Mouse (Mus musculus) bone marrow macrophage, adult 2 months (primary cell): ENCODE measurements around the gene Akap6. TPM values are rescaled to one million over a fixed set of nuclear protein-coding genes. Genes with fewer than 3 reads are reported as not detected.

ENCODE experiments used
- H3K27ac ChIP-seq: 2 replicates; pipeline ENCODE4 v1.5.1; 2012; ENCODE audit warnings: low read depth, low read length; ENCODE audit not compliant: insufficient read depth
- H3K4me1 ChIP-seq: 2 replicates; pipeline ENCODE4 v1.6.1; 2012; ENCODE audit warnings: low read length; ENCODE audit not compliant: control insufficient read depth, insufficient read depth
- H3K4me3 ChIP-seq: 2 replicates; pipeline ENCODE4 v1.5.1; 2012; ENCODE audit warnings: mild to moderate bottlenecking, low read length, moderate library complexity; ENCODE audit not compliant: insufficient read depth
- CTCF ChIP-seq: IDR thresholded peaks from 2 replicates; pipeline ENCODE4 v1.5.1; 2012; ENCODE audit warnings: low read depth, mild to moderate bottlenecking, low read length, moderate library complexity
- POLR2A ChIP-seq: IDR thresholded peaks from 2 replicates; pipeline ENCODE4 v1.6.1; 2012; ENCODE audit warnings: mild to moderate bottlenecking, low read depth, low read length, borderline replicate concordance
- polyA plus RNA-seq: library from polyadenylated mRNA; stranded (reverse); fragments of >200 nt; gene quantifications from 2 replicates; pipeline ENCODE4 v1.2.4, GENCODE M21; 2012; ENCODE audit not compliant: missing spikeins, insufficient read depth, insufficient read length

Gene Akap6
- polyA plus RNA-seq, 1 experiment: 0.05 TPM

DNA sequence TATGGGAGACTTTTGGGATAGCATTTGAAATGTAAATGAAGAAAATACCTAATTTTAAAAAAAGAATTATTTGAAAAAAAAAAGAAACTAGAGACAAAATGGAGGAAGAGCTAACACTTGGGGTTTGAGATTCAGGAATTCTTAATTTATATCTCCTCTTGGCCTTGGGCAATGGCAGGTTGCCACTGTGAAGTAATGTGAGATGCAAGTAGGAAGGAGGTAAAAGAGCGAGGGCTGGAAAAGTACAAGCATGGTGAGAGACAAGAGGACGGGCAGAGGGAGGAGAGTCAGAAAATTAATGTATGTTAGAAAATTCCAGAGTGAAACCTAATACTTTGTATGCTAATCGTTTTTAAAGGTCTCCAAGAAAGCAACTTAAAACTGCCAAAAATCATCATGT is 40.1 kb downstream of the Akap6 start:
- TF ChIP-seq CTCF (no peak), POLR2A (no peak)
- no peak overlapping the region for H3K4me3 ChIP-seq

DNA sequence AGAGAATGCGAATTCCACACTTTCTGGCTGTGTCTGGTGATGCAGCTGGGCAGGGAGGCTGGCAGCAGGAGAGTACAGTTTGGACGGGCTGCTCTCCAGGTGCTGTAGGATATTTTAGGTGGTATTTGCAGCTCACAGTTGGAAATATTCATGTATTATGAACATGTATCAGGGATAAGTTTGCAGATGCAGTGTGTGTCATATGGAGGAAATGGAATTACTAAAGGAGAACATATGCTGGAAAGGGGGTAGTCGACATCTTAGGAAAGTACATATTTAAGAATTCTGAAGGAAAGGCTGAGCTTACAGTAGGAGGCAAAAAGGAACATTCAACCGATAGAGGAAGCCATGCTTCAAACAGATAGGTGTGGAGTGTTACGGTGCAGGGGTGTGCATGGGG is 42.6 kb downstream of the Akap6 start:
- Histone ChIP-seq H3K4me1 (no peaks in the 10 kb centered on the region), H3K4me3 (no peak overlapping the region), H3K27ac (no peak overlapping the region)
- TF ChIP-seq POLR2A: no peak
- no peak for TF ChIP-seq CTCF

More for the DNA sequence above, 40.1 kb downstream of the Akap6 start:
- H3K27ac ChIP-seq: no peak overlapping the region
- H3K4me1 ChIP-seq: no peaks in the 10 kb centered on the region

DNA sequence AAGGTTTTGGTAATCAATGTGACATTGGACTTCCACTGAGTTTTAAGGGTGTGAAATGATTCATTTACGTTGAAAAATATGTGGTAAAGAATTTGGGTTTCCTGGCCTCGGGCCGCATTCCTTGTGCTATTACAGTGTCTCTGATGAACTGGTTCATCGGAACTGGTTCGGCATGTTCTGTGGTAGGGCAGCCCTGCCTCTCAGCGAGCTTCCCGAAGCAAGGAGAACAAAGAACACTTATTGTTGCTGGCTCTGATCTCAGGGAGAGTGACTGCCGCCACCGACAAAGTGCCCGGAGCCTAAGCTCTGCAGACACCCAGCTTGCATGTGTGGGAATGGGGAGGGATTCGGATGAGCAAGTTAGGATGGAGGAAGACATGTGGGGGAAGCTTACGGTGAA is 50.8 kb downstream of the Akap6 start:
- Histone ChIP-seq H3K27ac (no peak overlapping the region), H3K4me1 (no peaks in the 10 kb centered on the region; the same call in 1 of the 2 replicates), H3K4me3 (no peak overlapping the region)
- TF ChIP-seq CTCF: no peak
- TF ChIP-seq POLR2A: no peak

DNA sequence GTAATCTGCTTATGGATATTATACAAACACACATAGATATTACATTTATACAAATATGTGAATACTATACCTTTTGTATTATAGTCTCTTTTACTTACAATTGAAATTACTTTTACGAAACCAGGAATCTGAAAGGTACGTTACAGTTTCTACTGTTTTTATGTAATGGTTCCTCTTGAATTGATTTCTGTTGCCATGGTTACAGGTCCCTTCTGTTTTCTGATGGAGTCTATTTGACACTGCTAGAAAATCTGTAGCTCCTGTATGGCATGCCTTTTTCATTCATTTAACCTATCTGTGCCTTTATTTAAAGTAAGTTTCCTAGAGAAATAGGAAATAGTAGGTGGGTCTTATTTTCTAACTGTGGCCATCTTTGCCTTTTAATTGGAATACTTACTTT is 56.5 kb downstream of the Akap6 start:
- H3K27ac ChIP-seq: no peak overlapping the region
- TF ChIP-seq CTCF (no peak), POLR2A (no peak)
- no peak overlapping the region for H3K4me3 ChIP-seq
- no peaks in the 10 kb centered on the region for H3K4me1 ChIP-seq

DNA sequence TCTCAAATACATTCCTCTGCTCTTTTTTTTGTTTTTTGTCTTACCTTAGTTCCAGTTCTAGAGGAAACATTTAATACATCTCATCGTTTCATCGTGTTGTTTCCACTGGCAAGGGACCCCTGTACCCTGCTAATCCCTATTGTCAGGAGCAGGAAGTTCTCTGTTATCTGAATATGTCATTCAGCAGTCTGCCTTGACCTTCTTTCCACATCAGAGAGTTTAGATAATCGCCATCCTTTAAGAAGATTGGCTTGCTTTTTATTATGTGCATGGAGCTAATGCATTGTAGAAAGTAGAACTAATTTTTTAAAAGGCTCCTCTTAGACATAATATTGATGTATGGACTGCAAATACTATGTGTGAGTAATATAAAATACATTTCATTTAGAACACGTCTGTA is 58.7 kb downstream of the Akap6 start:
- TF ChIP-seq POLR2A (no peak), CTCF (no peak)
- Histone ChIP-seq H3K4me1 (no peaks in the 10 kb centered on the region), H3K27ac (no peak overlapping the region), H3K4me3 (no peak overlapping the region)

DNA sequence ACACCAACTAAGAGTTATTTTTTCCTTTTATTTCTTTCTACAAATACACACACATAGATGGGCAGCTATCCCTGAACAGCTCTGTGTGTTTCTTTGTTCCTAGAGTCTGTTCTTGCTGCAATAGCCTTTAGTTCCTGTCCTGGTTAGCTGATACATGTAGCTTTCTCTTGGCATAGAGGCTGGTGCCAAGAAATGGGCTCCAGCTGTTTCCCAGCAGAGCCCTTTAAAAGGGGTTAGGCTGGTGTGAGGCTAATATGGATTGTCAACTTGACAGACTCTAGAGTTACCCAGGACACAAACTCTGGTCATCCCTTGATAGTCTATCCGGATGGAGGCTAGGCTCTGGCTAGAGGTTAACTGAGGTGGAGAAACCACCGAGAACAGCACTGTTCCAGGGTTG is 64.9 kb downstream of the Akap6 start:
- TF ChIP-seq CTCF: no peak
- no peak for TF ChIP-seq POLR2A
- Histone ChIP-seq H3K4me3 (no peak overlapping the region), H3K27ac (no peak overlapping the region), H3K4me1 (no peaks in the 10 kb centered on the region)

DNA sequence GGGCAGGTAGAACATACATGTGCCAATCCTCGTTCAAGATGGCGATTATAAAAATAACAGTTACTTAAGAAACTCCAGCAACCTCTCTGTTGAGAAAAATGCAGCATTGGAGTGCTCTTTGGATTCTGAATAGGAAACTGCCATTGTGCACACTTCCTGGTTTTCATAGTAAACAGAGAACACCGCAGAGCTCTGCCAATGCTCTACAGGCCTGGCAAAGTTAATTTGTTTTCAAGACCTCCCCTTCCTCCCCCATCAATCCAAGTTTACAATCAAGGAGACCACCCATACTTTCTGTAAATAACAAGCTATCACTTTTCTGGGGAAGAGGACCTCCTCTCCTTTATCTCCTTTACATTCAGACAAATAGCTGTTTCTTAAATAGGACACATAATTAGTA is 65.6 kb downstream of the Akap6 start:
- H3K27ac ChIP-seq: no peak overlapping the region
- H3K4me1 ChIP-seq: no peaks in the 10 kb centered on the region
- TF ChIP-seq CTCF: no peak
- no peak for TF ChIP-seq POLR2A
- H3K4me3 ChIP-seq: no peak overlapping the region

DNA sequence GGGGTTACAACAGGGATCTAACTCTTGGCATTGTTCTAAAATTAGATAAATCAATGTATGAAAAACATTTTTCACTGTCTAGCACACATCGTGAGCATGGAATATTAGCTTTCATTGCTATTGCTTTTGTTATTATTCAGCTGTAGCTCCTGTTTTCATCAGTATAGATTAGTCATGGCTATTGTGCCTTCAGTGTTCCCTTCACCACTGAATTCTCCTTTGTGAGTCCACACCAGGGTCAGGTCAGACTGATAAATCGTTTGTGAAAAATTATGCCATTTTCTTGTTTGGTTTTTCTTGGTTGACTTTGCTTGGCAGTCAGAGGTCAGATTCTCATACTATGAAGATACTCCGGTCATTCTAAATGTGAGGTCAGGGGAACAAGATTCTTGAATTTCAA is 70.4 kb downstream of the Akap6 start:
- Histone ChIP-seq H3K27ac (no peak overlapping the region), H3K4me3 (no peak overlapping the region), H3K4me1 (peaks cover 15% of the 10 kb centered on the region)
- TF ChIP-seq CTCF: no peak
- TF ChIP-seq POLR2A: no peak

DNA sequence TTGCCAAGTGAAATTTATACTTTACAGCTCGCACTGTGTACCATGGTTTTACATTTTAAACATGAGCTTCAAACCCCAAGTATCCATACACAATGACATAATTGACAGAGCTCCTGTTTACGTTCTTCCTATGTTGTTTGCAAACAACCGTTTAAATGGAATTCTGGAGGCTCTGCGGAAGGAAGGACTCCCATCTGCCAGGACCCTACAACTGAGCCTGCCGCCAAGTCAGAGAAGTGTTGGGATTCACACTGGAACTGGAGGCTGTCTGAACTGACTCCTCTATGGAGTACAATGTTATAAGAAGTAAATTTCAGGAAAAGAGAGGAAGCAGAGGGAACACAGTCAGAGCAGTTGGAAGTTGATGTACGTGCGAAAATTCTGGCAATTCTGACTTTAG is 72.7 kb downstream of the Akap6 start:
- peaks cover 16% of the 10 kb centered on the region for H3K4me1 ChIP-seq
- TF ChIP-seq POLR2A (no peak), CTCF (no peak)
- H3K4me3 ChIP-seq: no peak overlapping the region
- H3K27ac ChIP-seq: no peak overlapping the region

DNA sequence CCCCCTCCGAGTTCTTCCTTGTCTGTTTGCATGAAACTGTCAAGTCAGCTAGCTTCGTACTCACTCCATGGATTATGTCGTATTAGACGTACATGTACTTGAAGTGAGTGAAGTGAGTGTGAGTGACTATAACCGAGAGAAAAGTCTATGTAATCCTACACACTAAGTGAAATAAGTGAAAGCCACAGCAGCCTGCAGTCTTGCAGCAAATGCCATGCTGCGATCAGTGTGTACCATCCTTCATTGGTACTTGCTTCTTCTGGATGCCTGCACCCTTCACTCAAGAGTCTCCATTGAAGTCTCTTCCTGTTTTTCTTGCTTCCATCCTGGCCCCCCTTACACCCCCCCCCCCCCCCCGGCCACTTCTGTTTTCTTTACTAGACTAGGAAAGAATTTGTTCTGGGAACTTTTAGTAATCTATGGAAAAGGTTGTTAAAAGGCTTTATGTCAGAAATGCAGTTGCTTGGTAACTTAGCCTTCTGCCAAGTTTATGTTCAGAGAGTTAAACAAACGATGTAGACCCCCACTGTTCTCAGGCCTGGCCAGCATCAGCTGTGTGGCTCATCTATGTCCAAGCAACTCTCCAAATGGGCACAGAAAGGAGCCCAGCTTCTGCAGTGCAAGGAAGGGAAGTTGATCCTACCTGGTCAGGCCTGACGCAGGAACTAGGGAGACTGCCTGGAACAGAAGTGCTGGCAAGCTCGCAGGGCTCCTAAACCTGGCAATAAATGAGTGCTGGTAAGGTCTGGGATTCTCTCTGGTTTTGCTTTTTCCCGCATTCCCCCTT is 73.5 kb downstream of the Akap6 start:
- TF ChIP-seq POLR2A: no peak
- H3K4me3 ChIP-seq: no peak overlapping the region
- H3K4me1 ChIP-seq: peaks cover 16% of the 10 kb centered on the region
- H3K27ac ChIP-seq: no peak overlapping the region
